Mouse (Mus musculus) kidney, embryonic 16.5 days (tissue): Measurements from ENCODE around the gene Zfp119a. TPM values are rescaled to one million over a fixed set of nuclear protein-coding genes. Genes with fewer than 3 reads are reported as not detected.

Experiments used
- ATAC-seq: fragments of 200-750 bp; cut with Nextera tagmentation; 2 replicates; pipeline ENCODE4 v1.8.0; 2017; ENCODE audit warnings: moderate TSS enrichment; ENCODE audit not compliant: low FRiP score, low TSS enrichment
- H3K27ac ChIP-seq: fragments of 300-500 bp; sonication (generic); 2 replicates; pipeline ENCODE4 v1.5.1; 2014; ENCODE audit warnings: low read length
- H3K27me3 ChIP-seq: fragments of 300-500 bp; sonication (generic); 2 replicates; pipeline ENCODE4 v1.6.1; 2014; ENCODE audit warnings: low read length, control low read depth, mixed read lengths; ENCODE audit not compliant: insufficient read depth
- H3K36me3 ChIP-seq: fragments of 300-500 bp; sonication (generic); 2 replicates; pipeline ENCODE4 v1.6.1; 2014; ENCODE audit warnings: low read length, control low read depth, mixed read lengths; ENCODE audit not compliant: insufficient read depth
- H3K4me1 ChIP-seq: fragments of 300-500 bp; sonication (generic); 2 replicates; pipeline ENCODE4 v1.6.1; 2014; ENCODE audit warnings: low read length, control low read depth, mixed read lengths; ENCODE audit not compliant: insufficient read depth
- H3K4me2 ChIP-seq: fragments of 300-500 bp; sonication (generic); replicated peaks from 2 replicates; pipeline ENCODE4 v1.6.1; 2014; ENCODE audit warnings: low read depth, low read length
- H3K4me3 ChIP-seq: fragments of 300-500 bp; sonication (generic); 2 replicates; pipeline ENCODE4 v1.5.1; 2014; ENCODE audit warnings: mild to moderate bottlenecking, low read length
- H3K9ac ChIP-seq: fragments of 300-500 bp; sonication (generic); replicated peaks from 2 replicates; pipeline ENCODE4 v1.6.1; 2014; ENCODE audit warnings: low read length
- H3K9me3 ChIP-seq: fragments of 300-500 bp; sonication (generic); 2 replicates; pipeline ENCODE4 v1.6.1; 2016; ENCODE audit warnings: low read length, control low read depth
- WGBS: fragments of 180-500 bp; shearing (Covaris S2); extraction: QIAGEN DNeasy Blood & Tissue Kit; methylation state at CpG from one replicate; pipeline ENCODE4 v1.1.7; 2014; 5-methylcytosine and 5-hydroxymethylcytosine counted together
- polyA plus RNA-seq: library from polyadenylated mRNA; unstranded; fragments of >200 nt; fragmentation: Nextera tagmentation; extraction: Ambion mirVana; gene quantifications from 2 replicates; pipeline ENCODE4 v1.2.1, GENCODE M21; 2015

Gene Zfp119a
- polyA plus RNA-seq, 1 experiment from 2014 or later = 10.9 TPM

DNA sequence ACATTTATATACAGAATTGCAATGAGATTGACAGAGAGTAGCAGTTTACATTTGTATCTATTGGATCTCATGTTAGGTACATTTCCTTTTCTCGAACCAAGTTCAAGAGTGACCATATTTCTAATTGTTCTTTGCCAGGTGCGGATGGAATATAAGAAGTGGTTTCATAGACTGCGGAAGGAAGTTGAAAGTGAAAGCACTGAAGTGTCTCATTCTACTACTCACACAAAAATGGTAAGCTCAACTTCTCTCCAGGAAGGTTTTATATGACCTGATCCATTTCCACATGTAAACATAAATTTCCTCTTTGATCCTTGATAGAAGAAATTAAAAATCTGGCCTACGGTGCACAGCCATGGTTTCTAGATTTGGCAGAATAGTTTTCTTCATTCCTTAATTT lies 35.7 kb downstream of the Zfp119a start:
- no peaks in the 10 kb centered on the region for H3K4me1 ChIP-seq
- H3K27ac ChIP-seq = no peak overlapping the region
- H3K4me3 ChIP-seq = no peak overlapping the region
- ATAC-seq = no peak
- 92% methylated on average over 4 of the region's 4 CpGs for WGBS
- H3K9ac ChIP-seq = no peak overlapping the region
- H3K27me3 ChIP-seq = no peaks in the 10 kb centered on the region
- no peak overlapping the region for H3K4me2 ChIP-seq
- no peaks in the 10 kb centered on the region for H3K36me3 ChIP-seq
- H3K9me3 ChIP-seq = no peaks in the 10 kb centered on the region

- no peak for ATAC-seq
- Histone ChIP-seq H3K27me3 (no peaks in the 10 kb centered on the region), H3K4me1 (no peaks in the 10 kb centered on the region), H3K4me3 (no peak overlapping the region), H3K9me3 (no peaks in the 10 kb centered on the region), H3K27ac (no peak overlapping the region), H3K36me3 (no peaks in the 10 kb centered on the region), H3K9ac (no peak overlapping the region), H3K4me2 (no peak overlapping the region)
- 56% methylated on average over 1 of the region's 1 CpGs for WGBS
These were observed 57.2 kb downstream of the Zfp119a start for GRCm38 (mm10) chr17:55821566-55821965.

DNA sequence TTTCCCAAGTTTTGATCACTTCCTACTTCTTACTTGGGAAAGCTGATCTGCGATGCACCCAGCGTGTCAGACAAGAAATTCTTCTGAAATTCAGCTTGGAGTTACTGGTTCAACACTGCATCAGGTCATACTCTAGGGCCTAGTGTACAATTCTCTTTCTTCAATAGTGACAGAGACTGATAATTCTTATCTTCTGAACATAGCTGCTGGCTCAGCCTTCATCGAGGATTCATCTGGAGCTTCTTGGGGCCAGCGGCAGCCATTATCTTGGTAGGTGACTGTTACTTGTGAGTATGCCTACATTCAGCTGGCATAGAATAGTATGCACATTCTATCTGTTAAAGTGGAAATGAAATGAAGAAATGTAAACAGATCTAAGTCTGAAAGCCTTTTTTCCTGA lies 61.9 kb downstream of the Zfp119a start:
- 91% methylated on average over 4 of the region's 4 CpGs for WGBS
- H3K4me1 ChIP-seq = no peaks in the 10 kb centered on the region
- H3K27ac ChIP-seq = no peak overlapping the region
- no peak overlapping the region for H3K4me2 ChIP-seq
- ATAC-seq = no peak
- no peak overlapping the region for H3K9ac ChIP-seq
- no peak overlapping the region for H3K4me3 ChIP-seq
- no peaks in the 10 kb centered on the region for H3K9me3 ChIP-seq
- no peaks in the 10 kb centered on the region for H3K36me3 ChIP-seq
- H3K27me3 ChIP-seq = no peaks in the 10 kb centered on the region

Other genes starting within 250 kb of the Zfp119a start
- 7.7 and 10.5 TPM in 2 replicates for gene Pot1b, start 166.3 kb downstream of the Zfp119a start, polyA plus RNA-seq
- 0.49 and 0.56 TPM in 2 replicates for gene Adgre4, start 128.9 kb downstream of the Zfp119a start, polyA plus RNA-seq
- 17.6 and 19.1 TPM in 2 replicates for gene Zfp959, start 13.2 kb upstream of the Zfp119a start, polyA plus RNA-seq
- gene Zfp119b, start 70.6 kb upstream of the Zfp119a start, polyA plus RNA-seq = 6.3 and 7.8 TPM in 2 replicates
- 2.1 and 2.6 TPM in 2 replicates for gene Ebi3, start 73.7 kb upstream of the Zfp119a start, polyA plus RNA-seq
- gene Yju2, start 80.2 kb upstream of the Zfp119a start, polyA plus RNA-seq = 29.8 and 34.7 TPM in 2 replicates
- gene Shd, start 91.5 kb upstream of the Zfp119a start, polyA plus RNA-seq = 41.6 and 46.0 TPM in 2 replicates
- 21.6 TPM in 2 replicates for gene Fsd1, start 107.6 kb upstream of the Zfp119a start, polyA plus RNA-seq
- gene Stap2, start 126.7 kb upstream of the Zfp119a start, polyA plus RNA-seq = 21.0 and 21.4 TPM in 2 replicates
- 109 and 112 TPM in 2 replicates for gene Mpnd, start 126.8 kb upstream of the Zfp119a start, polyA plus RNA-seq
- 189 and 190 TPM in 2 replicates for gene Sh3gl1, start 157.7 kb upstream of the Zfp119a start, polyA plus RNA-seq
- 26.0 and 28.4 TPM in 2 replicates for gene Chaf1a, start 161.5 kb upstream of the Zfp119a start, polyA plus RNA-seq
- 46.2 and 47.2 TPM in 2 replicates for gene Ubxn6, start 196.1 kb upstream of the Zfp119a start, polyA plus RNA-seq
- 129 and 141 TPM in 2 replicates for gene Hdgfl2, start 200.7 kb upstream of the Zfp119a start, polyA plus RNA-seq
- 0.18 and 0.32 TPM in 2 replicates for gene Plin4, start 230.9 kb upstream of the Zfp119a start, polyA plus RNA-seq
- gene Plin5, start 238.7 kb upstream of the Zfp119a start, polyA plus RNA-seq = 1.6 and 2.6 TPM in 2 replicates
- 0.62 and 0.69 TPM in 2 replicates for gene Lrg1, start 243.1 kb upstream of the Zfp119a start, polyA plus RNA-seq